Mouse (Mus musculus) thymus, postnatal 36 days (tissue): ENCODE results near the gene Oit3.
"Not testable (repeated sequence)": the region's sequence is repeated elsewhere in the genome, so short reads cannot be mapped to it uniquely, and the experiment has no call there.

Experiments
- DNase-seq, 2 experiments: peaks; one replicate each; pipeline ENCODE4 v3.0.0; 2022; ENCODE audit warnings: mixed read lengths in 2 of 2

Oit3 gene

DNA sequence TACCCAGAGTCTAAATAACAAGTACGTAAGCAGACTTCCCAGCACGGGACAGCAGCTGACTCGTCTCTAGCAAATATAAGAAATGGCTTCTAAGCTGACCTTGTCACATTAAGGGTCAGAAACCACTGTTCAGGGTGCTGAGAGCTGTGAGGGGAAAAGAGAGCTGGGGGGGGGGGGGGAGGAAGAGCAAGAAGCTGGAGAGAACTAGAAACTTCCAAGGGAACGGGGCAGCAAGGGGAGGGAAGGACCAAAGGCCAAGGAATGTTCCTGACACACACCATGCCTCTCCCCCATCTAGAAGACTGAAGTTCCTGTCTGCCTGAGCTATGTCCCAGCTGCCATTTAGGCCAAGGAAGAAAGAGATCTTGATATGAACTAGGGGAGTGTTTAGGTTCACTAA lies 15.2 kb downstream of the Oit3 start:
- no peak for DNase-seq

DNA sequence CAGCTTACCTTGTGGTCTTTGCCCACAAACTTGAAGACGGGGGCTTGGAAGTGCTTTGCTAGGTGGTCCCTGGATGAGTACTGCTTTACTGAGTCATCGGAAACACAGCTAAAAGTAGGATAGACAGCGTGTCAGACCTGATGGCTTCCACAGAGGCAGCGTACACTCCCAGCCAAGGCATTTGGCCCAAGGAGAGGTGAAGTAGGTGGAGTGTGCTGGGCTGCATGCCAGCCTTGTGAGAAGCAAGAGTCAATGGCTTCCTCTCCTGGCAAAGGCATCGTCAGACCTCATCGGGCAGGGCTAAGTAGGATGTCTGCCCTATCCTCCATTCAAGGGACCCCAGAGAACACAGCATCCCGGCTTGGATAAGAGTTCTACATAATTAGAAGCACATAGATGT lies 16.2 kb downstream of the Oit3 start:
- no peak for DNase-seq

DNA sequence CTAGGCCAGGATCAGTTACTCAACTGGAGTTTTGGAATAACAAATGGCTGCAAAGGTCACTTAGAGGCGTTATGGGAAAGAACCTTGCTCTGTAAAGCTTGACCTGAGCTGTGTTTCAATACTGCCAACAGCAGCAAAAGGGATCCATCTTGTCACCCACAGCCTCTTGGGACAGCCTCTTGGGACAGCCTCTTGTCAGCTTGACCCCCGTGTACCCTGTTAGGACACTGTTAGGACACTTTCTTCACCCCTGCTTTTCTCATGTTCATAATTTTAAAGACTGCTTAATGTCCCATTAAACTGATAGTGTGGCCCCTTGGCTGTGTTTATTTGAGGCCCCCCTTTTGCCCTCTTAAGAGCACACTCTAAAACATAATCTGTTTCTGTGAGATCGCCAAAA lies 17.1 kb downstream of the Oit3 start:
- no peak for DNase-seq

DNA sequence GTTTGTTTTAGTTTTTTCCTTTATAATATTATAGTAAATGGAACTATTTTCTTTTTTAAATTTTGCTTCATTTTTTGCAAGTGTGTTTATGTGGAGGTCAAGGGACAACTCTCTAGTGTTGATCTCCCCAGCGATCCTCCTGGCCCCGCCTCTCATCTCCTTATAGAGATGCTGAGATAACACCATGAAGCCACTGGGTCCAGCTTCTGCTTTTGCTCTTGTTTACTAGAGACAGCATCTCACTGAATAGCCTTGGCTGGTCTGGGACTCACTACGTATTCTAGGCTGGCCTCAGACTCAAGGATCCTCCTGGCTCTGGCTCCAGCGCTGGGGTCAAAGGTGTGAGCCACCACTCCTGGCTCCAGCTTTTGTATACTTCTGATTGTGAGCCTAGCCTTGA lies 22.1 kb downstream of the Oit3 start:
- DNase-seq, result no peak

DNA sequence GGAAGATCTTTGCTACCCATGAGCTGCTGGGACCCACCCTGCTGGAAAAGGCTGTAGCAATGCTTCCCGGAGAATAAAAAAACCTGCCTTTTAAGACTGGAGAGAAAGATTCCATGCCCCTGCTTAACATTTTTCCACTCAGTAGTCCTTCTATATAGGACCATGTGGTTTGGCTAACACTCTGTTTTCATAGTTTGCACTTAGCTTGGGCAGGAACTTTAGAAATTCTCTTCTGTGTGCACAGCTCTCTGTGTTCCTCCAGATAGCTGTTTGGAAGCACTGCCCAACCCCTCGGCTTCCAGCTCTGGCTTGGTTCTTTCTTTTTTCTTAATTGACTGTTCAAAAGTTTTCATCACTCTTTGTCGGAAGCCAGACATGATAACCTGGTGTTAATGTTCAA lies 25.0 kb downstream of the Oit3 start:
- DNase-seq, result no peak

DNA sequence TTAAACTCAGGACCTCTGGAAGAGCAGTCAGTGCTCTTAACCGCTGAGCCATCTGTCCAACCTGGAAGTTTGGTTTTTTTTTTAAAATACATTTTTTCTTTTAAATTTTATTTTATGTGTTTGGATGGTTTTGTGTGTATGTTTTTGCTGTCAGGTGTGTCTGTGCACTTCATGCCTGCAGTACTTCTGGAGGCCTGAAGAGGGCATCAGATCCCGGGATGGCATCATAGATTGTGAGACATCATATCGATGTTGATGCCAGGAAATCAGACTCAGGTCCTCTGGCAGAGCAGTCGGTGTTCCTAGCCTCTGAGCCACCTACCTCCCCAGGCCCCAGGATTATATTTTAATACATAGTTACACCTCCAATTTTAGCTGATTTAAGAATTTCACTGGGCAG lies 27.9 kb downstream of the Oit3 start:
- DNase-seq, result no peak

DNA sequence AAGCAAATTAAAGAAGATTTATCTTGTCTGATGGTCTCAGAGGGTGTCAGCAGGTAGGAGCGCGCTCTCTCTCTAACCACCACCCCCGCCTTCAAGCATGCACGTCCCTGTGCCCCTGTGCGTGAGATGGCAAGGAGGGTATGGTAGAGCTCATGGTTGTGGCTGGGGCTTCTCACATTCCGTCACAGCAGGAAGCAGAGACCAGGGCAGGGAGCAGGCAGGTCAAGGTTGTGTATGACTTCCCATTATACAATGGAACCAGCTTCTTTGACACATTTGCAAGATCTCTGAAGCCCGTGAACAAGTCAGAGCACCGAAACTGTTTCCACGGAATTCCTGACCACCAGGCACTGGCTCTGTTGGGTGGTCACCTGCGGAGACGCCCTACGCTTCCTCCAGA lies 31.3 kb downstream of the Oit3 start:
- DNase-seq, result no peak

DNA sequence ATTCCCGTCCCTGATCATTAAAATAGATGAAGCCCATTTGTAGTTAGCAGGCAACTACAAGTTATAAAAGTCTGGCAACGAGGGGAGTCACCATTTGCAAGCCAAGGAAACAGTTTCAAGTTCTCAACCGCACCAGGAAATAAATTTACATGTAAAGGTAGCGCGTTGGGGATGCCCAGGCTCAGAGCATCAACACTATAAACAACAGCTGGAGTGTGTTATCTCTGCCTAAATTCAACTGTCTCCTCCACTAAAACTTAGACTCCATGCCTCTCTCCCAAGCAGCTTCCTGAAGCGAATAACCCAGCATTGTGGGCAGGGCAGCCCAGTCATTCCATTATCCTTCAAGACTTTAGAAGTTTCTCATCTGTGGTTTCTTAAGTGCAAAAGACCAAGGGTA lies 33.1 kb downstream of the Oit3 start:
- DNase-seq, result no peak

DNA sequence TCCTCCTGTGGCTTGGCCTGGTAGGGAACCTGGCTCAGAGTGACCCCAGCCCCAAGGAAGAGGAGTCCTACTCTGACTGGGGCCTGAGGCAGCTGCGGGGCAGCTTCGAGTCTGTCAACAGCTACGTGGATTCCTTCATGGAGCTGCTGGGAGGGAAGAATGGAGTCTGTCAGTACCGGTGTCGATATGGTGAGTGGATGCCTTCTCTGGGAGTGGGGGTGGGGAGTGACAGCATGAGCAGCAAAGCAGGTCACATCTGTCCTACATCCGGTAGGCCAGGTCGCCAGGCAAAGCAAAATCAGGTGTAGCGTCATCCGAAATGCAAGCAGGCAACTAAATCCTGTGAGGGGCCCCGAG lies 37.8 kb downstream of the Oit3 start:
- DNase-seq, result no peak

DNA sequence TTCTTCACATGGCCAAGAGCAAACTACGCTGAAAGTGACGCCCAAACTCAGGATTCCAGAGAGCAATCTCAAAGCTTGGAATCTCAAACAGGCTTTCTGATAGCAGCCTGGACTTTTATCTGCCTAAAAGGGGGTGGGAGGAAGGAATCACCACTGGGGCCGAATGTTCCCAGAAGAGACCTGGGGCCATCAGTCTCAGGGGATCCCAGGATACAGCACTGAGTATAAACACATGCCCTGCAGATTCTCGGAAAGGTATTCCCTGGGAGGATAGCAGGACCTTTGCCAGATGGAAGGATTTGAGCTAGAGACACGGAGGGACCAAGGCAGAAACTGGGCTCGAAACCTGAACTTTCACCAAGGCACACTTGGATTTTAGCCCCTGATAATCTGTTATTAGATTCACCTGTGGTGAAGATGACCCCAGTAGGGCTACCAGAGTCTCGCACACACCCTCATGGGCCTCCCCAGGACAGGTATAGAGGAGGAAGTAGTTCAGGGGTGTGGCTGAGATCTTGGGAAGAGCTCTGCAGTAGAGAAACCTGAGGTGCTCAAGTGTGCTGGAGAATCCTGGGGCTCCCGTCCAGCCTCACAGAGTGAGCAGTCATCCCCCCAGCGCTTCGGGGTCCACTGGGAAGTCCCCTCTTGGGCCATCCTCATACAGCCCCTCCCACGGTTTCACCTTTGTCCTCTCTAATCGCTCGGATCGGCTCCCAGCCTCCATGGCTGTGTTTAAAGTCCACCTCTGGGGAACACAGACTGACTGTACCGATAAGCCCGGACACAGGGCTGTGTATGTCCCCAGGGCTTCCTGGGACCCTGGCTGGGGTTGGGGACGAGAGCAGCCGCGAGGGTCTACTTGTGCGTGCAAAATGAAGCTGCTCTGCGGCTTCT lies 38.4 kb downstream of the Oit3 start, which contains the start of gene Pla2g12b:
Gene Pla2g12b, plus strand, starts transcription at position 762 of the 894 bp plus-strand sequence.
- no peak for DNase-seq

DNA sequence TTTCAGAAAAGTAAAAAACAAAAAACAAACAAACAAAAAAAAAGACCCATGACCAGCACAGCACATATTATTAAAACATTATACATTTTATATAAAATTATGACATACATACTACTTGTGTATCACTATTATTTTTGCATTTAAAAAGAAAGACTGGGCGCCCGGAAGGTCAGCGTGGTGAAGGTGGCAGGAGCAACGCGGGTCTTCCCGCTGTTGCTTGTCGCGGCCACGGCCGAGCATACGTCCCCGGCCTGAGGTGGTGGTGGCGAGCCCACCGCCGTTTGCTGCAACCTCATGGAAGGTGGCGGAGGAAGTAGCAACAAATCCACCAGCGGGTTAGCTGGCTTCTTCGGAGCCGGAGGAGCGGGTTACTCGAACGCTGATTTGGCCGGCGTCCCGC lies 46.1 kb downstream of the Oit3 start, which contains the start of gene Gm10273:
Gene Gm10273, plus strand, starts transcription at position 172 of the 400 bp plus-strand sequence.
- DNase-seq, result not testable (repeated sequence)

DNA sequence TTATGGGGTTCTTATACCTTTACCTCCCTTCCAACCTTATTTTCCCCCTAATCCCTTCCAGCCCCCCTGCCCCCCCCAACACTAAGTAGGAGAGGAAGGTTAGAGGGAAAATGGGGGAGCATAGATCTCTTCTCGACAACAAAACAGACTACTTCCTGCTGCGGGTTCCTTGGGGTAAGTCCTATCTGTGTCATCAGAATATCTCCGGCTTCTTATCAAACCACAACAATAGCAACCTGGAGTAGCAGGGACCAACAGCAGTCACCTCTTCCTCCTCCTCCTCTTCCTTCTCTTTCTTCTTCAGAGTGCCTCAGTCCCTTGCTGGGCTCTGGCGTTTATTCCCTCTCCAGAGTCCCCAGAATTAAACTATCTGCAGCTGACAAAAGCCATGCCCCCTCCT lies 49.7 kb downstream of the Oit3 start:
- DNase-seq, result no peak

DNA sequence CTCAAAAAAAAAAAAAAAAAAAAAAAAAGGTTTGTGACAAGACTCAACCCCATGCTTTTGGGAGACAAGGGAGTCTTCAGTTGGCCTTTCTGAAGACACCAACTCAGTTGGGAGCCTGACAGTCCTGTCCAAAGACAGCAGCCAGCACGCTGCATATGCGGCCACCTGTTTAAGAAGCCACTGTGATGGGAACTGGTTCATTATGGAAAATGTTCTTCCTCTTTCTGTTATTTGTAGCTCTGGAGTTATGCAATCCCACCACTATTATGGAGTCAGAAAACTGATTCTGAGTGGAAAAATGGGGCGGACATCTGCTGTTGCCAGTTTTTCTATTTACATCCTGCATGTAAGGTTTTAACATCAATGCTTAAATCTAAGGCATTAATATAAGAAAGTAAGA lies 51.9 kb downstream of the Oit3 start:
- DNase-seq, result no peak

DNA sequence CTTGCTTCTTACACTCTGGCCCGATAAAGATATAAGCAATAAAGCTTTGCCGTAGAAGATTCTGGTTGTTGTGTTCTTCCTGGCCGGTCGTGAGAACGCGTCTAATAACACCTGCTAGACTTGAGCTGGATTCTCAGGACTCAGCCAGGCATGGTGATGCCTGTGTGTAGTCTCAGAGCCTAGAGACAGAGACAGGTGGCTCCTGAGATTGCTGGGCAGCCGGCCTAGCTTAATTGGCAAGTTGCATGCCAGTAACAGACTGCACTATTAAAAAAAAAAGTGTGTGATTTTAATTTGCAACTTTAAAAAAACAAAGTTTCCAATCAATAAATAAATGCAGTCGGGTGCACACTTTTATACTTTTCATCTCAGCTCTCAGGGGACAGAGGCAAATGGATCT lies 54.6 kb downstream of the Oit3 start:
- DNase-seq, result no peak

DNA sequence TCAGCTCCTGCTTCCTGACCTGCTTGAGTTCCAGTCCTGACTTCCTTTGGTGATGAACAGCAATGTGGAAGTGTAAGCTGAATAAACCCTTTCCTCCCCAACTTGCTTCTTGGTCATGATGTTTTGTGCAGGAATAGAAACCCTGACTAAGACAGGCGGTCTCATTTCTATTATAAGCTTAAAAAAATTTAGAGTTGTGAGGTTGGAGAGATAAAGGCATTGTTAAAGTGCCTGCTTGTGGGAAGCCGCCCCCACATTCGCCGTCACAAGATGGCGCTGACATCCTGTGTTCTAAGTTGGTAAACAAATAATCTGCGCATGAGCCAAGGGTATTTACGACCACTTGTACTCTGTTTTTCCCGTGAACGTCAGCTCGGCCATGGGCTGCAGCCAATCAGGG lies 60.0 kb downstream of the Oit3 start:
- not testable (repeated sequence) for DNase-seq

DNA sequence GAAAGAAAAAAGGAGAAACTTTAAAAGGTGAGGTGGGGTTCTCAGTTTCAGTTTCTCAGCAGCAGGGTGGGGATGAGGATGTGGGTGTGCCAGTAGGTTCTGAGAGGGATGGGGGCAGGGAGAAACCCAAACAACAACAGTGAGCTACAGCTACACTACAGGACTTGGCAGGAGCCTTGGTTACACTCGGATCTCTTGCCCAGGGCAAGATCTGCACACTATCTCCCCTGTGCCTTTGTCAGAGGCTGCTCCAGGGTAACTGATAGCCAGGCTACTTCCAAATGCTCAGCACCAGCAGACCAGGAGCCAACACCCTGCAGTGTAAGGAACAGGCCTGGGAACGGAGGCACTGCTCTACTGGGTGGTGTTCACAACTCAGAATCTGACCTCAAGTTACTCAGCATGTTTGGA lies 61.2 kb downstream of the Oit3 start:
- no peak for DNase-seq

DNA sequence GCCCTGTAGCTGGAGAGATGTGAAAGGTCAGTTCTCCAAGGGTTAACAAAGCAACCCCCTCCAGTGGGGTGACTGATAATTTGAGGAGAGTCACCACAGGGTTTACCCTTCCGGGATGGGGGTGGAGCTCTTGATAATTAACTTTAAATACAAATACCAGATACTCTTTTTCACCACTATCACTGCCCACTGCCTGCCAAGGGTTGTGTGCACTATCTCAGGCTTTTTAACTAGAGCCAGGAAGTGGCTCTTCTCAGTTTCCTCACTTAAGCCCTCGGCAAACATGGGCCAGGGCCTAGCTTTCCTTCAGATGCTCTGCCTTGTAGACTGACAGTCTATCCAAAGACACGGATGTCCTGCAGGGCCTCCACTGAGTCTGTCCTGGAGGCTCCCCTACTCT lies 61.7 kb downstream of the Oit3 start:
- DNase-seq, result no peak

DNA sequence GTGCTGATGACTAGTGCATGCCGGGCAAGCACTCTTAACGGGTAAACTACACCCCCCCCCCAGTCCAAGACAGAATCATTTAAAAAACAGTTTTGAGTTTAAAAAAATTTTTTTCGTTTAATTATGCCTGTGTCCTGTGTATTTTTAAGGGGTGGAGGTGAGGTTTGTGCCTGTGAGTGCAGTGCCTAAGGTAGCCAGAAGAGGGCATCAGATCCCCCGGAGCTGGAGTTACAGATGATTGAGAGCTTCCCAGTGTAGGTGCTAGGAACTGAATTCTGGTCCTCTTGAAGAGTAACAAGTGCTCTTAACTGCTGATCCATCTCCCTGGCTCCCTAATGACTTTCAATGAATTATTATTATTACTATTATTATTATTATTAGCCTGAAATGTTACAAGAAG lies 62.9 kb downstream of the Oit3 start:
- no peak for DNase-seq

DNA sequence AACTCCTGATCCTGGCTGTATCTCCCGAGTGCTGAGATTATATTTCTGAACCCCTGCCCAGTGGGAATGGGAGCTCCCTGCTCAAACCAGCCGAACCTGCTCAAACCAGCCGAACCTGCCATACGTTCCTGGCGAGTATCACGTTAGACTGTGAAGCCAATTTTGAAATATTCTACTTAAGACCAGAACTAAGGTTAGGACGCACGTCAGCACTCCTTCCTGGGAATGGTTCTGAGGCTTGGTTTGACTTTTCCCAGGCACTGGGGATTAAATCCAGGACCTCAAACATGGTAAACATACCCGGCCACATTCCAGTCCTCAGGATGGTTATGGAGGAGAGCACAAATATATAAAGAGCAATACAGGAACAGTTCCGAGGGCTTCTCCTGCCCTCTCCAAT lies 63.7 kb downstream of the Oit3 start:
- DNase-seq, result no peak
